Mouse (Mus musculus) embryonic fibroblast, embryonic 13.5 days (primary cell): ENCODE results near the gene Lgi4. TPM values are rescaled to one million over a fixed set of nuclear protein-coding genes. Genes with fewer than 3 reads are reported as not detected.

Source experiments
- H3K27ac ChIP-seq: 2 replicates; pipeline ENCODE4 v1.5.1; 2012; ENCODE audit warnings: low read length, control low read depth, inconsistent platforms; ENCODE audit not compliant: insufficient read depth
- H3K4me1 ChIP-seq: 2 replicates; pipeline ENCODE4 v1.6.1; 2011; ENCODE audit warnings: low read length; ENCODE audit not compliant: control insufficient read depth, insufficient read depth
- H3K4me3 ChIP-seq: 2 replicates; pipeline ENCODE4 v1.5.1; 2011; ENCODE audit warnings: mild to moderate bottlenecking, control low read depth, low read length; ENCODE audit not compliant: insufficient read depth
- CTCF ChIP-seq: IDR thresholded peaks from 2 replicates; pipeline ENCODE4 v1.5.1; 2011; ENCODE audit warnings: mild to moderate bottlenecking, control low read depth, low read length, moderate library complexity, borderline replicate concordance; ENCODE audit not compliant: insufficient read depth
- POLR2A ChIP-seq: IDR thresholded peaks from 2 replicates; pipeline ENCODE4 v1.6.1; 2011; ENCODE audit warnings: low read depth, mild to moderate bottlenecking, control low read depth, low read length, moderate library complexity
- polyA plus RNA-seq: library from polyadenylated mRNA; stranded (reverse); fragments of >200 nt; gene quantifications from 2 replicates; pipeline ENCODE4 v1.2.4, GENCODE M21; 2011; ENCODE audit warnings: low read depth; ENCODE audit not compliant: missing spikeins, insufficient read length

Lgi4 gene
- polyA plus RNA-seq, 1 experiment: 1.1 TPM

GRCm38 (mm10) chr7:31074713-31075069 lies 15.5 kb downstream of the Lgi4 start:
- no peaks in the 10 kb centered on the region for H3K4me1 ChIP-seq
- no peak overlapping the region for H3K4me3 ChIP-seq
- TF ChIP-seq CTCF (no peak), POLR2A (no peak)
- no peak overlapping the region for H3K27ac ChIP-seq

DNA sequence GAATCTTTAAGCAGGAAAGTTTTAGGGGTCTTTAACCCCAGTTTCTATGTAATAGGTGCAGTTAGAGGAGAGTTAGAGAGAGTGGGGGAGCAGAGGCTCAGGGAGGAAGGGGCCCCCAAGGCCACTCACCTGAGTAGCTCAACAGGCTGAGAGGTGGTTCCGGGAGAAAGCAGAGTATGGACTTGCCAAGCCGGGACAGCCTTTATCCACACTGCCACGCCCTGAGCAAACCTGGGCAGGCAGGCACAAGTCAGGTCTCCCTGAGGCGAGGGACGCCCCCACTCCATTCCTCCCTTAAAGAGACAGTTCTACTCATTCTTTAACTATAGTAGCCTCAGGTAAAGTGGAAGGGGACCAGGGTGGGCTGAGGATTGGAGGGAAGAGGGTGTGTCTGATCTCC lies 17.4 kb downstream of the Lgi4 start, which contains the start of gene Fxyd3:
TSS of gene Fxyd3 (minus strand) at position 213 of the 400 bp plus-strand sequence.
- TF ChIP-seq POLR2A: no peak
- no peak for TF ChIP-seq CTCF

GRCm38 (mm10) chr7:31077470-31077869 lies 18.3 kb downstream of the Lgi4 start:
- no peak overlapping the region for H3K27ac ChIP-seq
- TF ChIP-seq CTCF: no peak
- TF ChIP-seq POLR2A: no peak
- no peaks in the 10 kb centered on the region for H3K4me1 ChIP-seq
- H3K4me3 ChIP-seq: no peak overlapping the region

More for the DNA sequence above, 17.4 kb downstream of the Lgi4 start, which contains the start of gene Fxyd3:
- no peak within 1 kb of the TSS for H3K27ac ChIP-seq
- H3K4me3 ChIP-seq: no peak within 1 kb of the TSS
- H3K4me1 ChIP-seq: no peaks in the 10 kb centered on the region

GRCm38 (mm10) chr7:31077885-31078445 lies 18.8 kb downstream of the Lgi4 start:
- Histone ChIP-seq H3K27ac (no peak overlapping the region), H3K4me1 (no peaks in the 10 kb centered on the region), H3K4me3 (no peak overlapping the region)
- TF ChIP-seq POLR2A (no peak), CTCF (no peak; the same call in 1 of the 2 replicates)

DNA sequence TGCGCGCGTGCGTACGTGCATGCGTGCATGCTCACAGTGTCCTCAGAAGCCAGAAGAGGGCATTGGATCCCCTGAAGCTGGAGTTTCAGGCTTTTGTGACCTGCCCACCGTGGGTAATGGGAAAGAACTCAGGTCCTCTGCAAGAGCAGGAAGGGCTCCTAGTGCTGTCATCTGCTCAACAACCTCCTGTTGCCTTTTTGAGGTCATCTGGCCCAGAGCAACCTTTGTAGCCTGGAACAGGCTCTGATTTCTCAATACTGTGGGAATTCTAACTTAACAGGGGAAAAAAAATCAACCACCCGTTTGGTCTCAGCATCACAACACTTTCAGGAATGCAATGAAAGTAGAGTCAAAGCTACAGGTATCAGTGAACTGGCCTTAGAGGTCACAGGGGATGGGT lies 20.5 kb downstream of the Lgi4 start:
- Histone ChIP-seq H3K4me1 (no peaks in the 10 kb centered on the region), H3K27ac (no peak overlapping the region), H3K4me3 (no peak overlapping the region)
- no peak for TF ChIP-seq CTCF
- no peak for TF ChIP-seq POLR2A

GRCm38 (mm10) chr7:31080611-31081010 lies 21.5 kb downstream of the Lgi4 start:
- no peak overlapping the region for H3K27ac ChIP-seq
- no peak overlapping the region for H3K4me3 ChIP-seq
- TF ChIP-seq POLR2A (no peak), CTCF (no peak)
- no peaks in the 10 kb centered on the region for H3K4me1 ChIP-seq

- Histone ChIP-seq H3K4me1 (no peaks in the 10 kb centered on the region), H3K27ac (no peak overlapping the region), H3K4me3 (no peak overlapping the region)
- TF ChIP-seq POLR2A (no peak), CTCF (no peak)
These were observed 22.0 kb downstream of the Lgi4 start for GRCm38 (mm10) chr7:31081106-31081505.

DNA sequence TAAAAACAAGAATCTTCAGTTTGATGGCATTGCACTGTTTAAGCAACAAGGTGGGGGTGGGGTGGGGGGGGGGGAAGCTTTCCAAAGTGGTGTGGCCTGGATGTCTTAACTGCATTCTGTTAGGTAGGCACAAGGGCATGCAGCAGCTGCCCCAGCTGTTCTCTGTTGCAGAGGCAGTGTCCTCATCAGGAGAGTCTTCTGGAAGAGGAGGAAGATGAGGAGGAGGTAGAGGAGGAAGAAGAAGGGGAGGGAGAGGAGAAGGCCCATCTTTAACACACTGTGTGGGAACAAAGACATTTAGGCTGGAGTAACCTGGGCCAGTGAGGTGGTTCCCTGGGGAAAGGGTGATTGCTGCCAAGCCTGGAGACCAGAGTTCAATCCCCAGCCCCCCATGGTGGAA lies 23.0 kb downstream of the Lgi4 start:
- no peaks in the 10 kb centered on the region for H3K4me1 ChIP-seq
- no peak for TF ChIP-seq CTCF
- TF ChIP-seq POLR2A: no peak
- H3K4me3 ChIP-seq: no peak overlapping the region
- no peak overlapping the region for H3K27ac ChIP-seq

DNA sequence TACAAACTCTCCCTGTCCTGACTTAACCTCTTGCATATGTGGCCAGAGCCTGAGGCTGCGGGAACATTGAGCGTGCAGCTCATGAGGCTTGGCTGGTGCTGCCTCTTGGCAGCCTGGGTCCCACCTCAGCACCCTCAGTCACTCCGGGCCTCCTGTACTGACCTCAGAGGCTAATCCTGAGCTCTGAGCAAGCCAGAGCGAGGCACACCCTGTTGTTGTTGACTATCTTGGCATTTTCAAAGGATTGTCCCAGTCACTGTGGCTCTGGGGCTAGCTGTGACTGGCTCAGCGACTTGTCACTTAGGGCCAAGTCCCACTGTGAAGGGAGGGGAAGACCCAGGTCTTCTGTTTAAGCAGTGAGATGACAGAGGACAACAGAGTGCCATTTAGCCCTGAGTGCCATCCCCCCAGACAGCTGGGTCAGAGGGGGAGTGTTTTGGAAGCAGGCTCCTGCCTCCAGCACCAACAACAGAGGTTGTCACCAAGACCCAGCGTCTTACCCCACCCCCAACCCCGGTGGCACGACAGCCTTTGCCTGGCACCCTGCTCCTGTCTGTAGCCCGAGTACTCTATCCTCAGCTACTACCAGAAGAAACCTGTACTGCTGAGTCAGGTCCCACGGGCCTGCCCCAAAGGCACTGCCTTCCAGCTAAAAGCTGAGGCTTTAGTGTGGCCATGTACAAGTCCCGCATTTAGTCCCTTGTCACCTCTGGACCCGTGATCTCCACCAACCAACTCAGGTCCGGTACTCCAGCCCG lies 23.9 kb downstream of the Lgi4 start:
- Histone ChIP-seq H3K4me3 (no peak overlapping the region), H3K27ac (no peak overlapping the region), H3K4me1 (no peaks in the 10 kb centered on the region)
- TF ChIP-seq CTCF (no peak), POLR2A (no peak)

DNA sequence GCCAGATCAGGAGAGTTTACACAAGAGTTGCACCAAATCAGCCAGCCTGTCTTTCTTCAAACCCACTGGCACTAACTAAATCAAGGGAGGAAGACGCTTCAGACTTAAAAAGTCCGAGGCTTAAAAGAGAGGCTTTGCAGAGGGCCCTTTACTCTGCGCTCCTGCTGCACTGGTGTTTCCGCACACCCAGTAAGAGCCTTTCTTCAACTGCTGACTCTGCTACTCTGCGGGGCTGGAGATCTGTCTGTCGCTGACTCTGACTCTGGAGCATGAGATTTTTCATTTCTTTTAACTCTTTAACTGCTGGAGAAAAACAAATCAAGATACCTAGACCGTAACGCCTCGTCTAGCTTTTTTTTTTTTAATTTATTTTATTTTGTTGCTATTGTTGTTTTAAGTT lies 25.0 kb downstream of the Lgi4 start:
- no peaks in the 10 kb centered on the region for H3K4me1 ChIP-seq
- H3K4me3 ChIP-seq: no peak overlapping the region
- H3K27ac ChIP-seq: no peak overlapping the region
- TF ChIP-seq POLR2A: no peak
- TF ChIP-seq CTCF: no peak

DNA sequence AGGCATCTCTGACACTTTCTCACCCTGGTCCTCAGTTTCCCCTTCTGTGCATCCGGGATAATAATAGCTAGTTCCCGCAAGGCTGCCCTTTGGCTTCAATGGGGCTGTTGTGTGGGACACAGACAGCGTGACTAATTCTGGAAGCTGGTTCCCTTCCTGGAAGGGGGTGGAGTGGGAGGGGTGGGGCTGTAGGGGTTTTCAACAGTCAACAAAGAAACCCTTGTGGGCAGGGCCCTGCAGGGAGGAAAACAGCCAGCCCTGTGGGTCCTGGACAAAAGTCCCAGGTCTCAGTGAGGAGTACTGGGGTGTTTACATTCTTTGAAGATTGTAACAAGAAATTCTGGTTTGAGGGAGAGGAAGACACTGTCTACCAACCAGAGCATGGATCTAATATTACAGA lies 26.0 kb downstream of the Lgi4 start:
- no peak overlapping the region for H3K4me3 ChIP-seq
- H3K27ac ChIP-seq: no peak overlapping the region
- no peaks in the 10 kb centered on the region for H3K4me1 ChIP-seq
- TF ChIP-seq POLR2A: no peak
- TF ChIP-seq CTCF: no peak
